Mouse (Mus musculus) cortical plate, adult 2 months (tissue): Measurements from ENCODE around the gene Supt16. TPM values are rescaled to one million over a fixed set of nuclear protein-coding genes. Genes with fewer than 3 reads are reported as not detected.

Experiments used
- H3K27ac ChIP-seq: fragments of 200-500 bp; 2 replicates; pipeline ENCODE4 v1.5.1; 2012; ENCODE audit warnings: low read length, control low read depth, inconsistent platforms; ENCODE audit not compliant: insufficient read depth
- H3K4me1 ChIP-seq: fragments of 200-500 bp; 2 replicates; pipeline ENCODE4 v1.6.1; 2011; ENCODE audit warnings: low read length; ENCODE audit not compliant: control insufficient read depth, insufficient read depth
- H3K4me3 ChIP-seq: fragments of 200-500 bp; 2 replicates; pipeline ENCODE4 v1.5.1; 2011; ENCODE audit warnings: mild to moderate bottlenecking, low read length, control low read depth; ENCODE audit not compliant: insufficient read depth
- CTCF ChIP-seq: fragments of 200-500 bp; IDR thresholded peaks from 2 replicates; pipeline ENCODE4 v1.5.1; 2011; ENCODE audit warnings: mild to moderate bottlenecking, control low read depth, low read length; ENCODE audit not compliant: insufficient read depth; ENCODE audit errors: extremely low read depth
- POLR2A ChIP-seq: fragments of 200-500 bp; IDR thresholded peaks from 2 replicates; pipeline ENCODE4 v1.6.1; 2011; ENCODE audit warnings: mild to moderate bottlenecking, low read length, control low read depth; ENCODE audit not compliant: insufficient read depth; ENCODE audit errors: extremely low read depth
- polyA plus RNA-seq: library from polyadenylated mRNA; depleted of rRNA; stranded (reverse); fragments of >200 nt; gene quantifications from 2 replicates; pipeline ENCODE4 v1.2.3, GENCODE M21; 2012; rRNA removed

Gene Supt16
- polyA plus RNA-seq, 1 experiment: 25.6 TPM

DNA sequence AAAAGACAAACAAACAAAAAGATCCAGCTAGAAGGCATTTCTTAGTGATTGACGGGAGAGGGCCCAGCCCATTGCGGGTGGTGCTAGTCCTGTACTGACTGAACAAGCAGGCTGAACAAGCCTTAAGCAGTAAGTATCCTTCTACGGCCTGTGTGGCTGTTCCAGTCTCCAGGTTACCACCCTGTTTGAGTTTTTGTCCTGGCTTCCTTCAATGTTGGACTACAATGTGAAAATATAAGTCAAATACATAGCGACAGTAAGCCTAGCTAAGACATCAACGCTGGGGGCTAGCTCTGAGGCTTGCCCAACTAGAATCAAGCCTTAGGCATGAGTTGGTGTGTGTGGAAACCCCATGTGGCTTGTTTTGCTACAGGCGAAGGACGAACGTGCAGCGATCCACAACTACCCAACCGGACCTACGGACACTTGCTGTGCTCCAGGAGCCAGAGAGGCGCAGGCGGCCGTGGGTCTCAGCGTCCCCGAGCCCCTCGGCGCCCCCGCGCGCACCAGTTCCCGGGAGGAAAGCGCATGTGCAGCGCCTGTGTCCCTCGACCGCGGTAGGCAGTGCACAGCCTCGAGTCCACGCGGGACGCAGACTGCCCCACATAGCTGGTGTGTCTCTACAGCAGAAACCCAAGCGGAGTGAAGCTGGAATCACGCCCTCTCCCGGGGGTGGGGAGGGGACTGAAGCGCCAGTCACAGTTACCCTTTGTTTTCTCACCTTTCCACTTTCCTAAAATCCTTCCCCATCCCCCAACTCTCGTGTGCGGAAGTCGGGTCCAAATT is 78.2 kb downstream of the Supt16 start:
- no peak for TF ChIP-seq POLR2A
- no peak for TF ChIP-seq CTCF
- H3K27ac ChIP-seq: no peak overlapping the region
- peak overlapping the region; percentile 24 for H3K4me3 ChIP-seq
- H3K4me1 ChIP-seq: no peaks in the 10 kb centered on the region

DNA sequence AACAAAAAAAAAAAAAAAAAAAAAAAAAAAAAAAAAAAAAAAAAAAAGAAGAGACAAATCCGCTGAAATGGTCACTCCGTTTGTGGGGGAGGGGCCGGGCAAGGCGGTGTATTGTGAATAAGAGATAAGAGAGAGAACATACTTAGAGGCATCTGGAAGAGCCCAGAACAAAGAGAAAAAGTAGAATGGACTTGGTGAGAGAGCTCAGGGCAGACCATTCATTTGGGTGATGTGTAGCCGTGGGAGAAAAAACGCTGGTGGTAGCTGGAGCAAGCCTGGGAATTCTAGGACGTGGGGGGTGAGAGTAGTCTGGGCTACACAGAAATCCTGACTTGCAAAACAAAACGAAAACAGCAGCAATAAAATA is 78.8 kb downstream of the Supt16 start:
- Histone ChIP-seq H3K4me3 (no peak overlapping the region; the same call in 1 of the 2 replicates), H3K4me1 (no peaks in the 10 kb centered on the region), H3K27ac (no peak overlapping the region)
- TF ChIP-seq CTCF (no peak), POLR2A (no peak)

DNA sequence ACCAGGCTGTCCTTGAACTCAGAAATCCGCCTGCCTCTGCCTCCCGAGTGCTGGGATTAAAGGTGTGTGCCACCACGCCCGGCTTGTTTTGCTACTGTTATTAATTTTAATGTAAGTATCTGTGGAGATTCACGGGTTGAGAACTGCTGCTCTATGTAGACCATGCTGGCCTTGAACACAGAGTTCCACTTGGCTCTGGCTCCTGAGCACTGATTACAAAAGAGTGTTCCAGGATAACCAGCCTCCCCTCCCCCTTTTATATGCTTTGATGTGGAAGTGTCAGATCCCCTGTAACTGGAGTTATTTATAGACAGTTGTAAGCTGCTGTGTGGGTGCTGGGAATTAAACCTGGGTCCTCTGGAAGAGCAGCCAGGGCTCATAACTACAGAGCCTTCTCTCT is 80.0 kb downstream of the Supt16 start:
- H3K4me3 ChIP-seq: no peak overlapping the region
- no peak overlapping the region for H3K27ac ChIP-seq
- TF ChIP-seq CTCF (no peak), POLR2A (no peak)
- H3K4me1 ChIP-seq: no peaks in the 10 kb centered on the region

DNA sequence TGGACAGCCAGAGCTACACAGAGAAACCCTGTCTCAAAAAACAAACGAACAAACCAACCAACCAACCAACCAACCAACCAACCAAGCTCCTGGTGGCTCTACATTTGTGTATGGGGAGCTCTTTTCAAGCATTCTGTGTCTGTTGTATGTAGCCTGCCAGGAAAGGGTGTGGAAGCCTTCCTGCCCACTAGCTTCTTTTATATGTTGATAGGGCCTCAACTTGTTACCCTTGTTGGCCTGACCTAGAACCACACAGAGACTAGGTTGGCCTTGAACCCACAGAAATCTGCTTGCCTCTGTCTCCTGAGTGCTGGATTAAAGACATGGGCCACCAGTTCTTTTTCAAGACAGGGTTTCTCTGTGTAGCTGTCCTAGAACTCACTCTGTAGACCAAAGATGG is 83.1 kb downstream of the Supt16 start:
- no peak for TF ChIP-seq CTCF
- TF ChIP-seq POLR2A: no peak
- no peaks in the 10 kb centered on the region for H3K4me1 ChIP-seq
- H3K4me3 ChIP-seq: no peak overlapping the region
- no peak overlapping the region for H3K27ac ChIP-seq

Other genes with a start within 250 kb of the Supt16 start
- gene Arhgef40, start 212.7 kb downstream of the Supt16 start, polyA plus RNA-seq: 24.1 and 24.5 TPM in 2 replicates
- gene Tmem253, start 181.8 kb downstream of the Supt16 start, polyA plus RNA-seq: 0.21 and 0.34 TPM in 2 replicates
- gene Zfp219, start 176.7 kb downstream of the Supt16 start, polyA plus RNA-seq: 51.3 and 54.3 TPM in 2 replicates
- not detected in 2 replicates for gene Olfr221, start 155.0 kb downstream of the Supt16 start, polyA plus RNA-seq
- gene Hnrnpc, start 93.4 kb downstream of the Supt16 start, polyA plus RNA-seq: 215 and 219 TPM in 2 replicates
- gene Rpgrip1, start 86.7 kb downstream of the Supt16 start, polyA plus RNA-seq: 1.3 and 1.8 TPM in 2 replicates
- 53.5 and 60.7 TPM in 2 replicates for gene Chd8, start 60.4 kb upstream of the Supt16 start, polyA plus RNA-seq
- gene Tox4, start 81.7 kb upstream of the Supt16 start, polyA plus RNA-seq: 41.2 and 42.4 TPM in 2 replicates
- 42.0 and 44.4 TPM in 2 replicates for gene Rab2b, start 82.1 kb upstream of the Supt16 start, polyA plus RNA-seq
- gene Mettl3, start 107.7 kb upstream of the Supt16 start, polyA plus RNA-seq: 28.7 and 28.8 TPM in 2 replicates
- 24.6 and 26.5 TPM in 2 replicates for gene Sall2, start 131.3 kb upstream of the Supt16 start, polyA plus RNA-seq
- not detected in 2 replicates for gene Olfr1513, start 159.0 kb upstream of the Supt16 start, polyA plus RNA-seq
- gene Olfr1512, start 181.8 kb upstream of the Supt16 start, polyA plus RNA-seq: not detected in 2 replicates
- gene Olfr1511, start 200.0 kb upstream of the Supt16 start, polyA plus RNA-seq: not detected in 2 replicates
- gene Olfr1510, start 217.0 kb upstream of the Supt16 start, polyA plus RNA-seq: not detected in 2 replicates
- not detected in 2 replicates for gene Olfr1509, start 245.6 kb upstream of the Supt16 start, polyA plus RNA-seq